Comparison of ENCODE assay signal across 8 mouse cellular contexts in genomic region chr4:64530585-64530984, GRCm38 (mm10).
DNase-seq lines count a peak whose midpoint lies in the region; ATAC-seq lines count a peak whose summit lies in the region.

No protein-coding gene starts in this region.

- H3K9me3 ChIP-seq in forebrain, embryonic 11.5 days (ENCODE audit: control insufficient read depth, low read length) = no peaks in the 10 kb centered on the region
- no peaks in the 10 kb centered on the region for H3K9me3 ChIP-seq in forebrain, embryonic 15.5 days
- H3K9me3 ChIP-seq in midbrain, embryonic 14.5 days (ENCODE audit: control insufficient read depth, low read length) = no peaks in the 10 kb centered on the region
- H3K9me3 ChIP-seq in midbrain, embryonic 15.5 days = no peaks in the 10 kb centered on the region
- H3K9me3 ChIP-seq in limb, embryonic 10.5 days (replicated peaks) = no peaks in the 10 kb centered on the region

- H3K27ac ChIP-seq in forebrain, embryonic 11.5 days (ENCODE audit: low read depth, low read length) = no peak overlapping the region
- no peak overlapping the region for H3K27ac ChIP-seq in forebrain, embryonic 15.5 days (replicated peaks)
- no peak overlapping the region for H3K27ac ChIP-seq in midbrain, embryonic 14.5 days (replicated peaks; ENCODE audit: low read depth, low read length)
- no peak overlapping the region for H3K27ac ChIP-seq in midbrain, embryonic 15.5 days
- no peak overlapping the region for H3K27ac ChIP-seq in limb, embryonic 10.5 days

- no peaks in the 10 kb centered on the region for H3K36me3 ChIP-seq in forebrain, embryonic 11.5 days (ENCODE audit: control insufficient read depth, insufficient read depth, low read length)
- no peaks in the 10 kb centered on the region for H3K36me3 ChIP-seq in forebrain, embryonic 15.5 days
- no peaks in the 10 kb centered on the region for H3K36me3 ChIP-seq in midbrain, embryonic 14.5 days (ENCODE audit: control insufficient read depth, insufficient read depth, low read length)
- no peaks in the 10 kb centered on the region for H3K36me3 ChIP-seq in midbrain, embryonic 15.5 days (replicated peaks)
- H3K36me3 ChIP-seq in limb, embryonic 10.5 days = no peaks in the 10 kb centered on the region

- no peaks in the 10 kb centered on the region for H3K4me1 ChIP-seq in forebrain, embryonic 11.5 days (replicated peaks; ENCODE audit: control insufficient read depth, insufficient read depth, low read length)
- no peaks in the 10 kb centered on the region for H3K4me1 ChIP-seq in forebrain, embryonic 15.5 days
- H3K4me1 ChIP-seq in midbrain, embryonic 14.5 days (ENCODE audit: control insufficient read depth, insufficient read depth, low read length) = no peaks in the 10 kb centered on the region
- H3K4me1 ChIP-seq in midbrain, embryonic 15.5 days = no peaks in the 10 kb centered on the region
- no peaks in the 10 kb centered on the region for H3K4me1 ChIP-seq in limb, embryonic 10.5 days

- peak; percentile 49 for DNase-seq in forebrain, embryonic 11.5 days (ENCODE audit: low spot score)
- peak; percentile 77 for DNase-seq in midbrain, embryonic 14.5 days
- DNase-seq in embryo, embryonic 9.5 days (ENCODE audit: extremely low spot score) = peak; percentile 20
- peak; percentile 30 for DNase-seq in limb, embryonic 10.5 days (ENCODE audit: low spot score)
- DNase-seq in natural killer cell, adult 2 months (ENCODE audit: low spot score in 2 of 2) = no peak
- DNase-seq in thymus, postnatal 25 days = no peak

- no peak overlapping the region for H3K4me3 ChIP-seq in forebrain, embryonic 11.5 days (ENCODE audit: low read depth, low read length)
- no peak overlapping the region for H3K4me3 ChIP-seq in forebrain, embryonic 15.5 days
- no peak overlapping the region for H3K4me3 ChIP-seq in midbrain, embryonic 14.5 days (replicated peaks; ENCODE audit: low read depth, low read length)
- no peak overlapping the region for H3K4me3 ChIP-seq in midbrain, embryonic 15.5 days
- H3K4me3 ChIP-seq in limb, embryonic 10.5 days = no peak overlapping the region

- no peak overlapping the region for H3K9ac ChIP-seq in forebrain, embryonic 11.5 days (ENCODE audit: low read length)
- H3K9ac ChIP-seq in forebrain, embryonic 15.5 days (replicated peaks) = no peak overlapping the region
- no peak overlapping the region for H3K9ac ChIP-seq in midbrain, embryonic 14.5 days (replicated peaks; ENCODE audit: low read length)
- no peak overlapping the region for H3K9ac ChIP-seq in midbrain, embryonic 15.5 days

- 71% methylated on average over 4 of the region's 4 CpGs for WGBS in forebrain, embryonic 11.5 days
- WGBS in forebrain, embryonic 15.5 days = 71% methylated on average over 4 of the region's 4 CpGs
- 81% methylated on average over 4 of the region's 4 CpGs for WGBS in midbrain, embryonic 14.5 days
- 77% methylated on average over 4 of the region's 4 CpGs for WGBS in midbrain, embryonic 15.5 days
- 81% methylated on average over 4 of the region's 4 CpGs for WGBS in limb, embryonic 10.5 days

- ATAC-seq in forebrain, embryonic 11.5 days (replicated peaks; ENCODE audit: low FRiP score) = no peak
- ATAC-seq in forebrain, embryonic 15.5 days (replicated peaks) = no peak
- no peak for ATAC-seq in midbrain, embryonic 14.5 days (ENCODE audit: low FRiP score, low TSS enrichment)
- no peak for ATAC-seq in midbrain, embryonic 15.5 days (replicated peaks)

- no peaks in the 10 kb centered on the region for H3K27me3 ChIP-seq in forebrain, embryonic 11.5 days (ENCODE audit: control insufficient read depth, insufficient read depth, low read length)
- no peaks in the 10 kb centered on the region for H3K27me3 ChIP-seq in forebrain, embryonic 15.5 days
- H3K27me3 ChIP-seq in midbrain, embryonic 14.5 days (ENCODE audit: control insufficient read depth, insufficient read depth, low read length) = no peaks in the 10 kb centered on the region
- no peaks in the 10 kb centered on the region for H3K27me3 ChIP-seq in midbrain, embryonic 15.5 days (replicated peaks)
- no peaks in the 10 kb centered on the region for H3K27me3 ChIP-seq in limb, embryonic 10.5 days (ENCODE audit: low read depth, poor library complexity, severe bottlenecking)

- H3K4me2 ChIP-seq in forebrain, embryonic 11.5 days (ENCODE audit: low read depth, low read length, severe bottlenecking) = no peak overlapping the region
- H3K4me2 ChIP-seq in forebrain, embryonic 15.5 days (replicated peaks) = no peak overlapping the region
- no peak overlapping the region for H3K4me2 ChIP-seq in midbrain, embryonic 14.5 days (ENCODE audit: low read length)
- no peak overlapping the region for H3K4me2 ChIP-seq in midbrain, embryonic 15.5 days

Comparison
In these comparisons a context has a peak if more than half of its experiments do, and no peak if none do; other contexts are left out.
1. DNase-seq: peak in forebrain, embryonic 11.5 days (single experiment), midbrain, embryonic 14.5 days (single experiment), embryo, embryonic 9.5 days (single experiment) and limb, embryonic 10.5 days (single experiment); none in natural killer cell, adult 2 months (0 of 2) and thymus, postnatal 25 days (single experiment).